Mouse (Mus musculus): ENCODE results near the gene Serpinb11.

- TF ChIP-seq UBTF (IDR thresholded peaks at IDR 0.05; ENCODE audit: low read depth, low read length) (no peak), GABPA (IDR thresholded peaks at IDR 0.05; ENCODE audit: insufficient replicate concordance, low read depth, low read length) (no peak), USF1 (IDR thresholded peaks at IDR 0.05; ENCODE audit: low read depth, low read length) (no peak), CTCF (conservative IDR thresholded peaks at IDR 0.05 in 1 of 2, IDR thresholded peaks at IDR 0.05 in 1 of 2; ENCODE audit: low read depth in 2 of 2, low read length in 2 of 2) (no peak), POLR2A (IDR thresholded peaks at IDR 0.05; ENCODE audit: low read depth, low read length) (no peak), PAX5 (IDR thresholded peaks at IDR 0.05; ENCODE audit: low read length) (no peak), MAX (IDR thresholded peaks at IDR 0.05; ENCODE audit: low read length) (no peak), RCOR1 (conservative IDR thresholded peaks at IDR 0.05; ENCODE audit: low read depth, low read length) (no peak), EP300 (IDR thresholded peaks at IDR 0.05; ENCODE audit: low read length) (no peak), JUND (conservative IDR thresholded peaks at IDR 0.05; ENCODE audit: low read depth, low read length) (no peak), ZNF384 (IDR thresholded peaks at IDR 0.05; ENCODE audit: low read depth, low read length) (no peak), ETS1 (conservative IDR thresholded peaks at IDR 0.05; ENCODE audit: low read depth, low read length) (no peak)
Measured at GRCm38 (mm10) chr1:107399355-107399754, 38.4 kb downstream of the Serpinb11 start, which contains the start of gene Serpinb7.

Data from CH12.LX (cell line).